Mouse (Mus musculus) adrenal gland, adult 8-10 months (tissue): Measurements from ENCODE around the gene Rdm1. TPM values are rescaled to one million over a fixed set of nuclear protein-coding genes. Genes with fewer than 3 reads are reported as not detected.
"Not testable (repeated sequence)": the region's sequence is repeated elsewhere in the genome, so short reads cannot be mapped to it uniquely, and the experiment has no call there.

Source experiments
- DNase-seq: peaks from one replicate; pipeline ENCODE4 v3.0.0; 2022
- total RNA-seq, 4 experiments: library from RNA; stranded (reverse); gene quantifications; 2 replicates each; pipeline ENCODE4 v1.2.4; 2022

Gene Rdm1
- total RNA-seq = 10 to 100 TPM; 30.5 to 45.6 (median 33.6) TPM

GRCm38 (mm10) chr11:101626995-101627856 is at the start of gene Rdm1:
TSS of gene Rdm1 (plus strand) at chr11:101627195.
- DNase-seq = peak; percentile 80

GRCm38 (mm10) chr11:101581081-101581764 is 45.8 kb upstream of the Rdm1 start:
- no peak for DNase-seq

- DNase-seq = peak; percentile 51
These were observed 44.6 kb upstream of the Rdm1 start, which contains the start of gene Tmem106a for GRCm38 (mm10) chr11:101582054-101583035. TSS of gene Tmem106a (plus strand) at chr11:101582242.

- no peak for DNase-seq
These were observed 43.8 kb upstream of the Rdm1 start for GRCm38 (mm10) chr11:101583205-101583604.

- DNase-seq = not testable (repeated sequence)
These were observed 42.0 kb upstream of the Rdm1 start for GRCm38 (mm10) chr11:101585031-101585430.

- no peak for DNase-seq
These were observed 41.2 kb upstream of the Rdm1 start for GRCm38 (mm10) chr11:101585805-101586204.

GRCm38 (mm10) chr11:101587676-101588075 is 39.3 kb upstream of the Rdm1 start:
- no peak for DNase-seq

GRCm38 (mm10) chr11:101588868-101589267 is 38.1 kb upstream of the Rdm1 start:
- DNase-seq = no peak

GRCm38 (mm10) chr11:101589444-101589843 is 37.6 kb upstream of the Rdm1 start:
- no peak for DNase-seq

GRCm38 (mm10) chr11:101589989-101590624 is 36.9 kb upstream of the Rdm1 start:
- no peak for DNase-seq

- DNase-seq = no peak
These were observed 27.8 kb upstream of the Rdm1 start, which contains the start of gene Gm11634 for GRCm38 (mm10) chr11:101599156-101599555. TSS of gene Gm11634 (minus strand) at chr11:101599256.

GRCm38 (mm10) chr11:101602491-101602890 is 24.5 kb upstream of the Rdm1 start:
- DNase-seq = no peak

- DNase-seq = no peak
These were observed 22.9 kb upstream of the Rdm1 start for GRCm38 (mm10) chr11:101604116-101604515.

GRCm38 (mm10) chr11:101604531-101605453 is 22.2 kb upstream of the Rdm1 start:
- DNase-seq = peak; percentile 71

GRCm38 (mm10) chr11:101607134-101607533 is 19.9 kb upstream of the Rdm1 start:
- DNase-seq = not testable (repeated sequence)

- DNase-seq = no peak
These were observed 16.6 kb upstream of the Rdm1 start for GRCm38 (mm10) chr11:101610445-101610844.

GRCm38 (mm10) chr11:101613596-101613995 is 13.4 kb upstream of the Rdm1 start:
- DNase-seq = no peak

GRCm38 (mm10) chr11:101614116-101614515 is 12.9 kb upstream of the Rdm1 start:
- no peak for DNase-seq

GRCm38 (mm10) chr11:101615380-101615779 is 11.6 kb upstream of the Rdm1 start:
- DNase-seq = no peak

- DNase-seq = no peak
These were observed 10.9 kb upstream of the Rdm1 start for GRCm38 (mm10) chr11:101616104-101616503.
